In genomic region chr1:90742641-90743040, GRCm38 (mm10) we compare ENCODE assay signal across 13 mouse cellular contexts.
"Had no signal": no experiment of that assay in that cellular context is flagged by ENCODE, and none has a peak within 500 bp of the region (broad histone marks: within the 10 kb centered on the region; RNA-seq: fewer than 3 reads in every experiment).

No protein-coding gene starts in this region.

- H3K36me3 ChIP-seq: limb, embryonic 12.5 days; liver, embryonic 13.5 days; midbrain, embryonic 10.5 days; neural tube, embryonic 15.5 days had no signal

- H3K9me3 ChIP-seq: limb, embryonic 12.5 days; liver, embryonic 13.5 days; midbrain, embryonic 10.5 days; neural tube, embryonic 15.5 days had no signal

- DNase-seq: kidney, adult 18-20 months; kidney, postnatal 10 days; kidney, postnatal 4 days; liver; liver, embryonic 13.5 days; liver, postnatal 0 days; lung, postnatal 4 days; midbrain, embryonic 14.5 days had no signal

- H3K4me2 ChIP-seq: liver, embryonic 13.5 days; neural tube, embryonic 15.5 days had no signal

- ATAC-seq: liver, postnatal 0 days had no signal

- H3K27ac ChIP-seq: layer of hippocampus, adult 2 months; limb, embryonic 12.5 days; liver, embryonic 13.5 days had no signal

- H3K4me3 ChIP-seq: layer of hippocampus, adult 2 months; limb, embryonic 12.5 days; liver, embryonic 13.5 days; midbrain, embryonic 10.5 days; myocyte; neural tube, embryonic 15.5 days had no signal

- H3K4me1 ChIP-seq: liver, embryonic 13.5 days had no signal

- H3K9ac ChIP-seq: limb, embryonic 12.5 days; liver, embryonic 13.5 days; liver, postnatal 0 days; neural tube, embryonic 15.5 days had no signal

- H3K27me3 ChIP-seq: limb, embryonic 12.5 days; liver, embryonic 13.5 days; neural tube, embryonic 15.5 days had no signal
